Mouse (Mus musculus): ENCODE data around the gene Mest.

Mest gene

DNA sequence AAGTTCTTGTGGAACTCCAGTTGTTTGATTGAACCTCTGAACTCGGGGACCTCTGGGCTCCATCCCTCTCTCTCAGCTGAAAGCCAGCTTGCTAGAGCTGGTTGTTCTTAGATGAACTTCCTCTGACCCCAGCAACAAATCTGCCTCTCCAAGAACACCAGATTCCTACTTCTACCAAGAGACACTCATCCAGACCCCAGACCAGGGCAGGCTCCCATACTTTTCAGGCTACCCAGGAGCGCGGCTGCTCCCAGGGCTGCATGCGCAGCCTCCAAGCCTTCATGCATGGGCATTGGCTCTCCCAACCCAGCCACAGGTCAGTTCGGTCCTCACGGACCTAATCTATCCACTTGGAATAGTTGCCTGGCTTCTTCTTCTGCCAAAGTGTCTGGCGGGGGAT, at the start of gene Mest:
Gene Mest, plus strand, starts transcription at position 217 of the 400 bp plus-strand sequence.
- no peak within 1 kb of the TSS for H3K4me3 ChIP-seq (replicated peaks; ENCODE audit: low read length)
- H3K9me3 ChIP-seq (ENCODE audit: low read length), result no peaks in the 10 kb centered on the region
- 0 out of 2 replicates have a peak, but pooled peaks cover 3% of the 10 kb centered on the region for H3K27me3 ChIP-seq (ENCODE audit: insufficient read depth, low read length)
- H3K4me1 ChIP-seq (replicated peaks; ENCODE audit: low read depth, low read length), result no peaks in the 10 kb centered on the region
- TF ChIP-seq CTCF (conservative IDR thresholded peaks at IDR 0.05; ENCODE audit: low read length) (no peak), POU5F1 (IDR thresholded peaks at IDR 0.05; ENCODE audit: borderline replicate concordance, low read length) (no peak), NANOG (IDR thresholded peaks at IDR 0.05; ENCODE audit: borderline replicate concordance, low read length) (no peak)
- H3K36me3 ChIP-seq (ENCODE audit: insufficient read depth, low read length), result no peaks in the 10 kb centered on the region

DNA sequence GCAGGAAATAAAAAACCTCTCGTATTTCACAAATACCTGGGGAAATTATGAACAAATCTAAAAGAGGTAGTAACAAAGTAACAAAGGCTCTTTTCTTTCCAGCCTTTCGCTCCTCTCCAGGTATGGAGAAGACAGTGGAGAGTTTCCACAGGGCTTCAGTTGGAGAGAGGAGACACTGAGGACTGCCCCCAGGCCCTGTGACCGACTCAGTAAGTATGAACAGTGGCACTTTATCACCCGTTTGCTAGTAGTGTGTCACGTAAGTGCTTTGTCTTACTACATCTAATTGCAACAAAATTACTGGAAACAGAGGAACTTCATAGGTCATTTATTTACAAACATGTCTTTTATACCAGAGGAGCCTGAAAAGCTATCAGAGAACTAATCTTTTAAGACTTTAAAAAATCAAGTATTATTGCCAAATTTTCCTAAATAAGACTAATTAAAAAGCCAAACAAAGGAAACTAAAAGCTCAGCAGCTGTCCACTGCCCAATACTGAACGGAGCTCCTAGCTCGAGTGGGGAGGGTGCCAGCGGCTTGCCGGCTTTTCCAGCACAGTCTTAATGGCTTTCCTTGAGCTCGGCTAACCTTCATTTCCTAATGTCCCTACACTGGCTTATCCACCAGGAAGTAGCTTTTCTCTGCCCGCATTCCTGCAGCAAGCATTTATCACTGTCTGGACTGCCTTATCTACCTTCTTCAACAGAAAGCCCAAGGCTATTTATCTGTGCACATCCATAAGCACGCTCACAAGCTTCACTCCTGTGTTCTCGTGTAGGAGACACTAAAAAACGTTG, 49.4 kb upstream of the Mest start:
- Histone ChIP-seq H3K4me1 (replicated peaks; ENCODE audit: low read depth, low read length) (peaks cover 4% of the 10 kb centered on the region; the same call in 1 of the 2 replicates), H3K9me3 (ENCODE audit: low read length) (no peaks in the 10 kb centered on the region), H3K27me3 (ENCODE audit: insufficient read depth, low read length) (no peaks in the 10 kb centered on the region), H3K4me3 (replicated peaks; ENCODE audit: low read length) (no peak overlapping the region), H3K36me3 (ENCODE audit: insufficient read depth, low read length) (no peaks in the 10 kb centered on the region)
- TF ChIP-seq CTCF (conservative IDR thresholded peaks at IDR 0.05; ENCODE audit: low read length) (no peak), NANOG (IDR thresholded peaks at IDR 0.05; ENCODE audit: borderline replicate concordance, low read length) (no peak), POU5F1 (IDR thresholded peaks at IDR 0.05; ENCODE audit: borderline replicate concordance, low read length) (no peak)

DNA sequence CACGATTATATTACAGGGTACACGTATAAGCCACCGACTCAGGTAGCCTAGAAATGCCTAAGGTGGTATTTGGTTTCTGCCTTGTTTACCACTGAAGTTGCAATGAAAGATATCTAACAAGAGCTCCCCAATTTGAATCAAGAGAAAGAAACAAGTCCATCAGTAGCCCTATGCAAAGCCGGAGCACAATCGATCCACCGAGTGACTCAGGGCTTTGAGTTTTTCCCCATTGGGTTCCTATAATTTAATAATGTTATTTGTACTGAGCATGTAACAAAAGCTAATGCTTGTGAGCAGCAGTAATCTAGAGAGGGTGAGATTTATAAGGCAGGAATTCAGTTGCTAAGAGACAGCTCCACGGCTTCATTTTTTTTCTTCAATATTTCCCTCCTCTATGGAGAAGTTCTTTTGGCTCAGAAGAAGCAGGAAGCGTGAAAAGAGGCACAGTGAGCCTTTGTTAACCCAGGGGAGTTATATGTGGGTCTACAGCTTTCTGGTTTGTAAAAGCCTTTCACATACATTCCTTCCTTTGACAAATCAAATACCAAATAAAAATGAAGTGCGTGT, 48.5 kb upstream of the Mest start:
- no peak overlapping the region for H3K4me3 ChIP-seq (replicated peaks; ENCODE audit: low read length)
- no peaks in the 10 kb centered on the region for H3K9me3 ChIP-seq (ENCODE audit: low read length)
- H3K36me3 ChIP-seq (ENCODE audit: insufficient read depth, low read length), result 0 out of 2 replicates have a peak, but pooled peaks cover 4% of the 10 kb centered on the region
- no peaks in the 10 kb centered on the region for H3K27me3 ChIP-seq (ENCODE audit: insufficient read depth, low read length)
- TF ChIP-seq CTCF (conservative IDR thresholded peaks at IDR 0.05; ENCODE audit: low read length), result no peak
- no peak for TF ChIP-seq NANOG (IDR thresholded peaks at IDR 0.05; ENCODE audit: borderline replicate concordance, low read length)
- no peak for TF ChIP-seq POU5F1 (IDR thresholded peaks at IDR 0.05; ENCODE audit: borderline replicate concordance, low read length)
- H3K4me1 ChIP-seq (replicated peaks; ENCODE audit: low read depth, low read length), result peaks cover 4% of the 10 kb centered on the region; the same call in 1 of the 2 replicates

DNA sequence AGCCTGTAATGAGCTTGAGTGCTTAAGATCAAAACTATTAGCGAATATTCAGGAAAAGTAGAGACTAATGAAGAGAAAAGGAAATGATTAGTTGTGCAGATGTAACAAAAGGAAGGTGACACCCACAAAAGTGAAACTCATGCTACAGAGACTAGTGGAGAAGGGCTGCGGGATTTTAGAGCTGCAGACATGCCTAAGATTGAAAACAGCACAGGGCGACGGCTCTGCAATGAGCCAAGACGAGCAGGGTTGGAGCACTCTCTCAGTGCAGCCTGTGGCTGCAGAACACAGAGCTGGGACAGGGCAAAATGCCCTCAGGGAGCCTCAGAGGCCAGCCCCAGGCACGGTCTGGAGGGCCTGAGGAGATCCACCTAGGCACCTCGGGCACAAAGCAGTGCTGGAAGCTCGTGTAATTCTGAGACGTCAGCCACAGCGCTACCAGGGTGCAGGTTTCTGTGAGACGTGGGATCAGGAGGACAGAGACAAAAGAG, 48.0 kb upstream of the Mest start:
- H3K4me1 ChIP-seq (replicated peaks; ENCODE audit: low read depth, low read length), result peaks cover 4% of the 10 kb centered on the region; the same call in 1 of the 2 replicates
- no peaks in the 10 kb centered on the region for H3K9me3 ChIP-seq (ENCODE audit: low read length)
- H3K36me3 ChIP-seq (ENCODE audit: insufficient read depth, low read length), result 0 out of 2 replicates have a peak, but pooled peaks cover 4% of the 10 kb centered on the region
- TF ChIP-seq CTCF (conservative IDR thresholded peaks at IDR 0.05; ENCODE audit: low read length) (no peak), POU5F1 (IDR thresholded peaks at IDR 0.05; ENCODE audit: borderline replicate concordance, low read length) (no peak), NANOG (IDR thresholded peaks at IDR 0.05; ENCODE audit: borderline replicate concordance, low read length) (no peak)
- H3K27me3 ChIP-seq (ENCODE audit: insufficient read depth, low read length), result no peaks in the 10 kb centered on the region
- no peak overlapping the region for H3K4me3 ChIP-seq (replicated peaks; ENCODE audit: low read length)

DNA sequence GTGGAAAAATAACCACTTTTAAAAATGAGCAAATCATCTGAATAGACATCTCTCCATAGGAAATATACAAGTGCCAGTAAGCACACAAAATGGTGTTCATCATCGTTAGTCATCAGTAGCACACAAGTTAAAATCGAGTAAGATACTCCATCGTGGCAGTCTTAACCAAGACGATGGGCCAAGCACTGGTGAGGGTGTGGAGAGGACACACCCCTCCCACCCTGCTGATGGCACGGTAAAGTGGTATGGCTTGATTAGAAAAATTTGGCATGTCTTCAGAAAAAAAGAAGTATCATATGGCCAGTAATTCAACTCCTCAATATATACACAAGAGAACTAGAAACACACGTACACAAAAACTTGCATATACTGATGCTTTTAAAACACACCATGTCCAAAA, 46.8 kb upstream of the Mest start:
- no peak for TF ChIP-seq POU5F1 (IDR thresholded peaks at IDR 0.05; ENCODE audit: borderline replicate concordance, low read length)
- Histone ChIP-seq H3K4me3 (replicated peaks; ENCODE audit: low read length) (no peak overlapping the region), H3K4me1 (replicated peaks; ENCODE audit: low read depth, low read length) (peaks cover 4% of the 10 kb centered on the region; the same call in 1 of the 2 replicates), H3K27me3 (ENCODE audit: insufficient read depth, low read length) (no peaks in the 10 kb centered on the region), H3K9me3 (ENCODE audit: low read length) (no peaks in the 10 kb centered on the region), H3K36me3 (ENCODE audit: insufficient read depth, low read length) (0 out of 2 replicates have a peak, but pooled peaks cover 7% of the 10 kb centered on the region)

DNA sequence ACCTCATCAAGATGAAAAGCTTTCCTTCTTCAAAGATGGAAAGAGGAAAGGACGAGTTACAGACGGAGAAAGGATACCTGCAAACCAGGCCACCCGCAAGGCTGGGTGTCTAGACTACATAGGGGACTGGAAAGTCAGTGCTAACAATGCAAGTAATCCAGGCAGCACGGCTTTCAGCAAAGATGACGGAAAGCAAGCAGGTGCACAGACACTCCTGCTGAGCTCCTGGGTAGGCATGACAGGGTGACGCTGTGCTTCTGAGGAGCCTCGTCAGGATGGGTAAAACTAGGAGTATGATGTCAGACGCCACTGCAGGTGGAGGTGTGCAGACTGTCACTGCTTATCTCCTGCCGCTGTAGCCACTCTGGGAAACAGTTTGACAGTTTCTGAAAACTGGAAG, 45.8 kb upstream of the Mest start:
- Histone ChIP-seq H3K9me3 (ENCODE audit: low read length) (no peaks in the 10 kb centered on the region), H3K4me3 (replicated peaks; ENCODE audit: low read length) (no peak overlapping the region), H3K36me3 (ENCODE audit: insufficient read depth, low read length) (0 out of 2 replicates have a peak, but pooled peaks cover 7% of the 10 kb centered on the region), H3K27me3 (ENCODE audit: insufficient read depth, low read length) (no peaks in the 10 kb centered on the region), H3K4me1 (replicated peaks; ENCODE audit: low read depth, low read length) (peaks cover 10% of the 10 kb centered on the region)
- TF ChIP-seq CTCF (conservative IDR thresholded peaks at IDR 0.05; ENCODE audit: low read length) (no peak), POU5F1 (IDR thresholded peaks at IDR 0.05; ENCODE audit: borderline replicate concordance, low read length) (no peak), NANOG (IDR thresholded peaks at IDR 0.05; ENCODE audit: borderline replicate concordance, low read length) (no peak)

DNA sequence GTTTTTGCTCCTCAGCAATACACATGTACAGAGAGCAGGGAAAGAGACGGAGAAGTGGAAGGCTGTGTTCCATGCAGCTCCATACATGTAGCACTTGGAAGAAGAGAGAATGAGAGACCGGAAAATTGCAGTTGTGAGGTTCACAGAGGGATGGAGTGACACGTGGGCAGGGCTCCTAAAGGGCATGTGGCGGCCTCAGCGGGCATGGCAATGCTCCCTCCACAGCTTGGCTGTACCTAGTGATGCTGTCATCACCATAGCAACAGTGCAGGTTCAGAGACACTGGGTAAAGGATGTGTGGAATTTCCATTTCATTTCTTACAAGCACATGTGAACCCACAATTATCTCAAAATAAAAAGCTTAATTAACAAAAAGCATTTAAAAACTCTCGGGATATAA, 44.9 kb upstream of the Mest start:
- no peaks in the 10 kb centered on the region for H3K9me3 ChIP-seq (ENCODE audit: low read length)
- TF ChIP-seq NANOG (IDR thresholded peaks at IDR 0.05; ENCODE audit: borderline replicate concordance, low read length) (no peak), POU5F1 (IDR thresholded peaks at IDR 0.05; ENCODE audit: borderline replicate concordance, low read length) (no peak)
- no peak overlapping the region for H3K4me3 ChIP-seq (replicated peaks; ENCODE audit: low read length)
- H3K36me3 ChIP-seq (ENCODE audit: insufficient read depth, low read length), result 0 out of 2 replicates have a peak, but pooled peaks cover 7% of the 10 kb centered on the region
- peaks cover 14% of the 10 kb centered on the region for H3K4me1 ChIP-seq (replicated peaks; ENCODE audit: low read depth, low read length)
- no peaks in the 10 kb centered on the region for H3K27me3 ChIP-seq (ENCODE audit: insufficient read depth, low read length)

DNA sequence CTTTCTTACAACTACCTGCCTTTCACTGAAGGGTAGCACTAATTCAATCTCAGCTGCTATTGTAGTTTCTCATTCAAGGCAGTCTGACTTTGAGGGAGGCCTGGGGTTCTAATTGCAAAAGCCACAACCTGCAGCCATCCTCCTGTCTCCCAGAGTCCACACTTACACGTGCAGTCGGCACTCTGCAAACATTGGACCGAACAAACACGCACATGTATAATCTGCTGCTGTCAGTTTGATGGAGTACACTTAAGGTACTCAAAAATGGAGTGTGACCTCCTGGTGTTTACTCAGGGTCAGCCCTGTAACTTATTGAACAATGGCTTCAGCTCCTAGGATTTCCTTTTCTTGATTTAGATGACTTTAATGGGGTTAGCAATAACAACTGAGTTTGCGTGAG, 43.8 kb upstream of the Mest start:
- Histone ChIP-seq H3K36me3 (ENCODE audit: insufficient read depth, low read length) (0 out of 2 replicates have a peak, but pooled peaks cover 7% of the 10 kb centered on the region), H3K9me3 (ENCODE audit: low read length) (no peaks in the 10 kb centered on the region), H3K4me1 (replicated peaks; ENCODE audit: low read depth, low read length) (peaks cover 14% of the 10 kb centered on the region), H3K27me3 (ENCODE audit: insufficient read depth, low read length) (no peaks in the 10 kb centered on the region), H3K4me3 (replicated peaks; ENCODE audit: low read length) (no peak overlapping the region)
- TF ChIP-seq CTCF (conservative IDR thresholded peaks at IDR 0.05; ENCODE audit: low read length) (no peak), POU5F1 (IDR thresholded peaks at IDR 0.05; ENCODE audit: borderline replicate concordance, low read length) (no peak), NANOG (IDR thresholded peaks at IDR 0.05; ENCODE audit: borderline replicate concordance, low read length) (no peak)
